Mouse (Mus musculus): ENCODE data around the gene Zfp618. TPM values are rescaled to one million over a fixed set of nuclear protein-coding genes. Genes with fewer than 3 reads are reported as not detected.

Gene Zfp618
- polyA plus RNA-seq, 1 experiment = 0.60 TPM

DNA sequence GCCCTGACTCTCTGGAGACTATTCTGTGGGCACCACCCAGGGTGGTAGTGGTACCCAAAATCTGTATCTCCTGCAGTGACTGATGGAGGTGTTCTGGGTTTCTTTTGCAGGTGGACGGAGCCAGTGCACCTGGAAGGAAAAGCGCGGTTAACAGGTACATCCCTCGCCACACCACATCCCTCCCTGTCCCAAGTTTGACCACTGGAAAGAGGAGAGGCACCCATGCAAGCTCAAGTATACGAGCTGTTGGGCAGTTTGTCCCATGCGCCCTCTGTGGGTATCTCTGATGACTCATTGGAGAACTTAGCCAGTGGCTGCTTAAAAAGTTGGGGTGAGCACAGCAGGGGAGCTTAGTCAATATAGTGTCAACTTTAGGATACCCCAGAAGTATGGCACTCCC is 96.0 kb downstream of the Zfp618 start:
- Histone ChIP-seq H3K4me1 (ENCODE audit: control insufficient read depth, insufficient read depth, insufficient read length, low read length) (no peaks in the 10 kb centered on the region), H3K27me3 (ENCODE audit: control insufficient read depth, insufficient read depth, low read length) (no peaks in the 10 kb centered on the region), H3K4me3 (ENCODE audit: low read depth, low read length) (no peak overlapping the region), H3K36me3 (ENCODE audit: control insufficient read depth, insufficient read depth, low read length) (no peaks in the 10 kb centered on the region), H3K27ac (ENCODE audit: insufficient read depth, low read depth, low read length) (no peak overlapping the region)
- 93% methylated on average over 6 of the region's 6 CpGs for WGBS
- no peak for TF ChIP-seq POLR2A (IDR thresholded peaks at IDR 0.05; ENCODE audit: low read depth, low read length)
- TF ChIP-seq CTCF (IDR thresholded peaks at IDR 0.05; ENCODE audit: extremely low read depth, insufficient read length, insufficient replicate concordance, low read depth, low read length) = no peak

DNA sequence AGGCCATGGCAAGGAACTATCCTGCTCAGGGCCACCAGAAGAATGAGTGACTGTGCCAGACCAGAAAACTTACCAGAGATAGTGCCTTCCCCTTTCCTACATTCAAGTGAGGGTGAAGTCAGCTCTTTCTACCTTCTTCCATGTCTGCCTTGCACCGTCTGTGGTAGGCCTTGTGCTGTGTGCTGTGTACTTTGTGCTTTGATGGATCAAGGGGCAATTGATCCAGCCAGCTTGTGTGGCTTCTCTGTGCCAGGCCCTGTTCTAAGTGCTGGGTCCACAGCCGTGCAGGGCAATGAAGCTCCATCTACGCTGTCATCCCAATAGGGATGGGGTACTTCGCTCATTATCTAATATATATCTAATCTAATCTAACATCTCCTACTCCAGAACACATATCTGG is 98.0 kb downstream of the Zfp618 start:
- WGBS = 72% methylated on average over 4 of the region's 4 CpGs
- H3K27me3 ChIP-seq (ENCODE audit: control insufficient read depth, insufficient read depth, low read length) = no peaks in the 10 kb centered on the region
- H3K4me3 ChIP-seq (ENCODE audit: low read depth, low read length) = no peak overlapping the region
- no peaks in the 10 kb centered on the region for H3K4me1 ChIP-seq (ENCODE audit: control insufficient read depth, insufficient read depth, insufficient read length, low read length)
- H3K27ac ChIP-seq (ENCODE audit: insufficient read depth, low read depth, low read length) = no peak overlapping the region
- H3K36me3 ChIP-seq (ENCODE audit: control insufficient read depth, insufficient read depth, low read length) = no peaks in the 10 kb centered on the region
- TF ChIP-seq CTCF (IDR thresholded peaks at IDR 0.05; ENCODE audit: extremely low read depth, insufficient read length, insufficient replicate concordance, low read depth, low read length) (no peak), POLR2A (IDR thresholded peaks at IDR 0.05; ENCODE audit: low read depth, low read length) (no peak)

DNA sequence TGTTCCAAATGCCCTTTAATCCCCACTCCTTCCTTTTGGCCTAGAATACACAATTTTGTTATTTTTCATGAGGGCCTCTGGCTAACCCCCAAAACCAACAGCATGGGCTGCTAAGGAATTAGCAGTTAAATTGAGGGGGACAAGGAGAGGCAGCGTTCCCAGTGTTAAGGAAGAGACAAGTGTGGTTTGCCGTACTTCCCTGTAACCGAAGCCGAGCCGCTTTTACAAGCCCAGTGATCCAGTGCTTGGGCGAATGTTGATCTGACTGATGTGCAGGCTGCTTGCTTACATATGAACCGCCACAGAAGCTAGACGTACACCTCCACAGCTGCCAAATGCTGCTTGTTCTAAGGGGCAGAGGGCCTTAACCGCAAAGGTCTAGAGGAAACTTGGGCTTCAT is 99.5 kb downstream of the Zfp618 start:
- TF ChIP-seq POLR2A (IDR thresholded peaks at IDR 0.05; ENCODE audit: low read depth, low read length) (no peak), CTCF (IDR thresholded peaks at IDR 0.05; ENCODE audit: extremely low read depth, insufficient read length, insufficient replicate concordance, low read depth, low read length) (no peak)
- 91% methylated on average over 9 of the region's 9 CpGs for WGBS
- H3K4me1 ChIP-seq (ENCODE audit: control insufficient read depth, insufficient read depth, insufficient read length, low read length) = no peaks in the 10 kb centered on the region
- H3K4me3 ChIP-seq (ENCODE audit: low read depth, low read length) = no peak overlapping the region
- no peaks in the 10 kb centered on the region for H3K27me3 ChIP-seq (ENCODE audit: control insufficient read depth, insufficient read depth, low read length)
- no peak overlapping the region for H3K27ac ChIP-seq (ENCODE audit: insufficient read depth, low read depth, low read length)
- no peaks in the 10 kb centered on the region for H3K36me3 ChIP-seq (ENCODE audit: control insufficient read depth, insufficient read depth, low read length)

DNA sequence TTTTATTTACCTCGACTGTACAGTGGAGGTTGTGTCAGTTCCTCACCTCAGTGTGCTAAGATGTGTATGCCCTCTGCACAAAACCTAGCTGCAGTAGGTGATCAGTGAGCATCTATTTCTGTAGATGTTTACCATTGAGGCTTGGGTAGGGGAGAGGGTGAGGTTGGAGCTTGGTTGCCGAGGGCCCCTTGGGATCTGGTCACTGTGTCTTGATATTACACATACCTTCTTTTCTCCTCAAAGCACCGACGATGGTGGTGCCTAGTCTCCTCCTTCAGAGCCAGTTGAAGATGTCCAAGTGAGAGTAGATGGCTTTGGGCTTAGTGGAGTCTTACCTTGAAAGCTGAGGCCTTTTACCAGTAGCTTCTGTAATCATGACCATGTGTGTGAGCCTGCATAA is 101.4 kb downstream of the Zfp618 start:
- H3K27ac ChIP-seq (ENCODE audit: insufficient read depth, low read depth, low read length) = no peak overlapping the region
- no peak overlapping the region for H3K4me3 ChIP-seq (ENCODE audit: low read depth, low read length)
- H3K4me1 ChIP-seq (ENCODE audit: control insufficient read depth, insufficient read depth, insufficient read length, low read length) = peaks cover 3% of the 10 kb centered on the region; the same call in 1 of the 2 replicates
- H3K27me3 ChIP-seq (ENCODE audit: control insufficient read depth, insufficient read depth, low read length) = no peaks in the 10 kb centered on the region
- H3K36me3 ChIP-seq (ENCODE audit: control insufficient read depth, insufficient read depth, low read length) = no peaks in the 10 kb centered on the region
- no peak for TF ChIP-seq CTCF (IDR thresholded peaks at IDR 0.05; ENCODE audit: extremely low read depth, insufficient read length, insufficient replicate concordance, low read depth, low read length)
- TF ChIP-seq POLR2A (IDR thresholded peaks at IDR 0.05; ENCODE audit: low read depth, low read length) = no peak
- 85% methylated on average over 4 of the region's 4 CpGs for WGBS

DNA sequence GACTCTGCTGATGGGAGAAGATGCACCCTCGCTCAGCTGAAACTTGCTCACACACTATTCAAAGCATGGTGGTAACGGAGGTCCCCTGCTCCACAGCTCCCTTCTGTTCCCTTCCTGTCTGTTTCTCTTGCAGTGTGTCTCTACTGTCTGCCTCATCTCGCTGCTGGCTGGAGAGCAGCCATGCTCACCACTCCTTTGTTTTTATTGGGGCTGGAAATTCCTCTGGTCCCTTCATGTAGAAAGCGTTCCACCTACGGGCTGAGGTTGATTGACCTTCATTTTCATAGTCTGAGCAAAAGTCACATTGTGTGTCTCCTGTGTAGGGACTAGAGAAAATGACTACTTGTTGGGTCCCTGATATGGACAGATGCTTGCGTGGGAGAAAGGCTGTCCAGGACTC is 102.4 kb downstream of the Zfp618 start:
- WGBS = 58% methylated on average over 6 of the region's 6 CpGs

DNA sequence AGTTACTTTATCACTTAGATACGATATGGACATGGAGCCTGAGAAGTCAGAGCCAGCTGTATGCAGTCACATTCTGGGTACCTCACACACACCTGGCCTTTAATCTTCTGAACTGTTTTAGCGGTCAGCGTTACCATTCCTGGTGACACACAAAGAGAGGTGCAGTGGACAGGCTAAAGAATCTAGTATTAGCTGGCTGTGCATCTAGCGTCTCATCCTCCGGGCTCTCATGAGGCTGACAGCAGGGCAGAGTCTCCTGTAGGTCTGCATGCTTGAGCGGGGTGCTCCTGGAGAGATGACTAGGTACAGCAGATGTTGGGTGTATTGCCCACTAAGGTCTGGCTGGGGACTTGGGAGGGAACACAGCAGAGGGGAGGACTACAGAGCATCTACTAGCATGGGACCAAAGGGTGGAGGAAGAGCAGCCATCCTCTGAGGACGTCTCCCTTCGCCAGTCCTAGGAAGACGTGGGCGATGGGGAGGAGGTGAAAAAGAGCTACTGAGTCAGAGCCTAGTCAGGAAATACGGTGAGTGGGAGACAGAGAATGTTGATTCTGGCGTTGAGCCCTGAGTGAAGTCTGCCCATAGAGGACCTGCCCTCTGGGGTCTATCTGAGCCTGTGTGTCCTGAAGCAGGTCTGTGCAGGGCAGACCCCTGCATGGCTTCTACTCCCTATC is 103.3 kb downstream of the Zfp618 start:
- H3K36me3 ChIP-seq (ENCODE audit: control insufficient read depth, insufficient read depth, low read length) = no peaks in the 10 kb centered on the region
- no peak overlapping the region for H3K4me3 ChIP-seq (ENCODE audit: low read depth, low read length)
- TF ChIP-seq POLR2A (IDR thresholded peaks at IDR 0.05; ENCODE audit: low read depth, low read length) (no peak), CTCF (IDR thresholded peaks at IDR 0.05; ENCODE audit: extremely low read depth, insufficient read length, insufficient replicate concordance, low read depth, low read length) (no peak)
- peaks cover 10% of the 10 kb centered on the region; the same call in 1 of the 2 replicates for H3K4me1 ChIP-seq (ENCODE audit: control insufficient read depth, insufficient read depth, insufficient read length, low read length)
- WGBS = 88% methylated on average over 12 of the region's 12 CpGs
- no peak overlapping the region for H3K27ac ChIP-seq (ENCODE audit: insufficient read depth, low read depth, low read length)
- no peaks in the 10 kb centered on the region for H3K27me3 ChIP-seq (ENCODE audit: control insufficient read depth, insufficient read depth, low read length)

More for the DNA sequence above, 102.4 kb downstream of the Zfp618 start:
- TF ChIP-seq POLR2A (IDR thresholded peaks at IDR 0.05; ENCODE audit: low read depth, low read length) (no peak), CTCF (IDR thresholded peaks at IDR 0.05; ENCODE audit: extremely low read depth, insufficient read length, insufficient replicate concordance, low read depth, low read length) (no peak)
- Histone ChIP-seq H3K4me1 (ENCODE audit: control insufficient read depth, insufficient read depth, insufficient read length, low read length) (peaks cover 10% of the 10 kb centered on the region; the same call in 1 of the 2 replicates), H3K36me3 (ENCODE audit: control insufficient read depth, insufficient read depth, low read length) (no peaks in the 10 kb centered on the region), H3K4me3 (ENCODE audit: low read depth, low read length) (no peak overlapping the region), H3K27me3 (ENCODE audit: control insufficient read depth, insufficient read depth, low read length) (no peaks in the 10 kb centered on the region), H3K27ac (ENCODE audit: insufficient read depth, low read depth, low read length) (no peak overlapping the region)

DNA sequence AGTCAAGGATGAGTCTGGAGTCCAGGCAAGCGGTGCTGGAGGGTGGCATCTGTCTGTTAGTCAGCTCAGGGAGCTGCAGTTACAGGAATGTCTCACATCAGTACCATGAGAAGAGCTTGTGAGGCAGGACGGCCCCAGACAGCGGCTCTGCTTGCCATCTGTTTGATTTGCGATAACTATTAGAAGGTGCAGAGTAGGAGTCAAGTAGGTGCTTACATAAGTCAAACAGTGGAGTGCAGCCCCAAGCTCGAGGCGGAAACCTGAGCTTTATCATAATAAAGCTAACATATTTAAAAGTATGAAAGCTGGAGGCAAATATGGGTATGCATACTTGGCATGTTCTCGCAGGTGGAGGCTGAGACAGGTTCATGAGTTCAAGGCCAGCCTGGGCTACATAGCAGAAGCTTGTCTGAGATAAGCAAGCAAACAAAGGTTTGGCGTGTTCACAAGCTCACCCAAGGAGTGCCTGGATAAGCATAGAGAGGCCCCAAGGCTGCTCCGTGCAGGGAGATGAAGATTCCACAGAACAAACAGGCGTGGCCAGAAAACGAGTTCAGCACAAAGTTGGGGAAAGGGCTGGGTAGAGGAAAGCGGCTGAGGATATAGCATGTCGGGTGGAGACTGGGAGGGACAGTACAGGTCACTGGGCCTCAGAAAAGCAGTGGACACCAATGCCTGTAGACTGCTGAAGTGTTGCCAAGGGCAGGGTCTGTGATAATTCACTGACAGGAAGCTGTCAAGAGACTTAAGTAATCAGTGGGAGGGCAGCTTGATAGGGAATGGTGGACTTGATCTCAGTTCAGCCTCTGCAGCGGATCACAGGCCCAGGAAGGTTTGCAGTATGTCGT is 106.3 kb downstream of the Zfp618 start:
- Histone ChIP-seq H3K27ac (ENCODE audit: insufficient read depth, low read depth, low read length) (no peak overlapping the region), H3K4me3 (ENCODE audit: low read depth, low read length) (no peak overlapping the region), H3K27me3 (ENCODE audit: control insufficient read depth, insufficient read depth, low read length) (no peaks in the 10 kb centered on the region), H3K4me1 (ENCODE audit: control insufficient read depth, insufficient read depth, insufficient read length, low read length) (peaks cover 10% of the 10 kb centered on the region; the same call in 1 of the 2 replicates), H3K36me3 (ENCODE audit: control insufficient read depth, insufficient read depth, low read length) (no peaks in the 10 kb centered on the region)
- TF ChIP-seq POLR2A (IDR thresholded peaks at IDR 0.05; ENCODE audit: low read depth, low read length) (no peak), CTCF (IDR thresholded peaks at IDR 0.05; ENCODE audit: extremely low read depth, insufficient read length, insufficient replicate concordance, low read depth, low read length) (no peak)
- WGBS = 32% methylated on average over 15 of the region's 15 CpGs

Data from small intestine, adult 2 months (tissue).